Mouse (Mus musculus): ENCODE measurements at regions not wholly inside any gene's neighbourhood (a gene's known extent, or its start where the extent isn't known, plus 50 kb on each side); places are given as distances from the start of the nearest gene placed in this dataset.
"Not testable (repeated sequence)": the region's sequence is repeated elsewhere in the genome, so short reads cannot be mapped to it uniquely, and the experiment has no call there.

DNA sequence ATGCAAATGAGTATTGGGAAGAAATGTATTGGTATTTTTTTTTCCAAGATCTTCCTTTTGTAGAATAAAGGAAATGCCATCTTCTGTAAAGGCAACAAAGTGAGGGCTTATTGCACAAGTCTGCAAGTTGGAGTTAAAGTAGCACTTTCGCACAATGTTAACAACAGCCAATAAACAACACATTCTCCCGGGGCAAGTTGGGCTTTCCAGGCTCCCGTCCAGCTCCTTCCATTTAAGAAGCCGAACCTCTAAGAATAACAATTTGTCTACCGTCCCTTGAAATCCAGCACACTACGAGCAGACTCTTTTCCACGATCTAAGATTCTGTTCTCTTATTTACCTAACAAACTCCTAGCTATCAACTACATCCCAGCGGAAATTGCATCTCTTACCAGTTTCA, 199.9 kb upstream of the G2e3 start:
- Histone ChIP-seq H3K36me3 (ENCODE audit: control insufficient read depth, insufficient read depth, low read length) (no peaks in the 10 kb centered on the region), H3K27me3 (ENCODE audit: control insufficient read depth, insufficient read depth, low read length) (no peaks in the 10 kb centered on the region)
- WGBS (ENCODE audit: insufficient replicate concordance) = 78% methylated on average over 8 of the region's 8 CpGs

GRCm38 (mm10) chr12:51143840-51144239, 204.0 kb upstream of the G2e3 start:
- Histone ChIP-seq H3K27ac (ENCODE audit: low read depth, low read length) (no peak overlapping the region), H3K9me3 (replicated peaks; ENCODE audit: control insufficient read depth, low read length) (no peaks in the 10 kb centered on the region), H3K4me2 (no peak overlapping the region), H3K27me3 (ENCODE audit: control insufficient read depth, insufficient read depth, low read length) (no peaks in the 10 kb centered on the region), H3K4me1 (ENCODE audit: control insufficient read depth, insufficient read depth, low read length) (no peaks in the 10 kb centered on the region), H3K9ac (ENCODE audit: low read depth, low read length) (no peak overlapping the region), H3K36me3 (ENCODE audit: control insufficient read depth, insufficient read depth, low read length) (no peaks in the 10 kb centered on the region), H3K4me3 (ENCODE audit: low read depth, low read length) (no peak overlapping the region)
- no peak for ATAC-seq (replicated peaks; ENCODE audit: insufficient number of reproducible peaks, low FRiP score, low TSS enrichment)

More for the DNA sequence above, 199.9 kb upstream of the G2e3 start:
- H3K9ac ChIP-seq (ENCODE audit: low read depth, low read length) = no peak overlapping the region
- H3K9me3 ChIP-seq (replicated peaks; ENCODE audit: control insufficient read depth, low read length) = no peaks in the 10 kb centered on the region
- H3K27ac ChIP-seq (ENCODE audit: low read depth, low read length) = no peak overlapping the region
- ATAC-seq (replicated peaks; ENCODE audit: insufficient number of reproducible peaks, low FRiP score, low TSS enrichment) = no peak
- H3K4me2 ChIP-seq = no peak overlapping the region
- no peak overlapping the region for H3K4me3 ChIP-seq (ENCODE audit: low read depth, low read length)
- H3K4me1 ChIP-seq (ENCODE audit: control insufficient read depth, insufficient read depth, low read length) = no peaks in the 10 kb centered on the region

GRCm38 (mm10) chr12:51143196-51143595, 204.7 kb upstream of the G2e3 start:
- Histone ChIP-seq H3K36me3 (ENCODE audit: control insufficient read depth, insufficient read depth, low read length) (no peaks in the 10 kb centered on the region), H3K27me3 (ENCODE audit: control insufficient read depth, insufficient read depth, low read length) (no peaks in the 10 kb centered on the region), H3K9ac (ENCODE audit: low read depth, low read length) (no peak overlapping the region), H3K9me3 (replicated peaks; ENCODE audit: control insufficient read depth, low read length) (no peaks in the 10 kb centered on the region), H3K4me3 (ENCODE audit: low read depth, low read length) (no peak overlapping the region), H3K4me2 (no peak overlapping the region), H3K27ac (ENCODE audit: low read depth, low read length) (no peak overlapping the region), H3K4me1 (ENCODE audit: control insufficient read depth, insufficient read depth, low read length) (no peaks in the 10 kb centered on the region)
- 31% methylated on average over 3 of the region's 3 CpGs for WGBS (ENCODE audit: insufficient replicate concordance)
- ATAC-seq (replicated peaks; ENCODE audit: insufficient number of reproducible peaks, low FRiP score, low TSS enrichment) = no peak

DNA sequence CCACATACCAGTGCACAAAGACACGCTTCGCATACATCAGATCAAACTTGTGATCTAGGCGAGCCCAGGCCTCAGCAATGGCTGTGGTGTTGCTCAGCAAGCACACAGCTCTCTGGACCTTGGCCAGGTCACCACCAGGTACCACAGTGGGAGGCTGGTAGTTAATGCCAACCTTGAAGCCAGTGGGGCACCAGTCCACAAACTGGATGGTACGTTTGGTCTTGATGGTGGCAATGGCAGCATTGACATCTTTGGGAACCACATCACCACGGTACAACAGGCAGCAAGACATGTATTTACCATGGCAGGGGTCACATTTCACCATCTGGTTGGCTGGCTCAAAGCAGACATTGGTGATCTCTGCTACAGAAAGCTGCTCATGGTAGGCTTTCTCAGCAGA, 214.2 kb upstream of the G2e3 start:
- 81% methylated on average over 5 of the region's 5 CpGs for WGBS (ENCODE audit: insufficient replicate concordance)
- not testable (repeated sequence) for H3K9ac ChIP-seq (ENCODE audit: low read depth, low read length)

GRCm38 (mm10) chr12:51128274-51128673, 219.6 kb upstream of the G2e3 start:
- no peak overlapping the region for H3K9ac ChIP-seq (ENCODE audit: low read depth, low read length)
- H3K9me3 ChIP-seq (replicated peaks; ENCODE audit: control insufficient read depth, low read length) = no peaks in the 10 kb centered on the region
- no peaks in the 10 kb centered on the region for H3K27me3 ChIP-seq (ENCODE audit: control insufficient read depth, insufficient read depth, low read length)
- no peak overlapping the region for H3K4me2 ChIP-seq
- no peak for ATAC-seq (replicated peaks; ENCODE audit: insufficient number of reproducible peaks, low FRiP score, low TSS enrichment)
- H3K4me3 ChIP-seq (ENCODE audit: low read depth, low read length) = no peak overlapping the region
- no peaks in the 10 kb centered on the region for H3K36me3 ChIP-seq (ENCODE audit: control insufficient read depth, insufficient read depth, low read length)
- H3K4me1 ChIP-seq (ENCODE audit: control insufficient read depth, insufficient read depth, low read length) = no peaks in the 10 kb centered on the region
- H3K27ac ChIP-seq (ENCODE audit: low read depth, low read length) = no peak overlapping the region

More for the DNA sequence above, 214.2 kb upstream of the G2e3 start:
- not testable (repeated sequence) for H3K27ac ChIP-seq (ENCODE audit: low read depth, low read length); H3K4me2 ChIP-seq; H3K9me3 ChIP-seq (replicated peaks; ENCODE audit: control insufficient read depth, low read length); H3K4me1 ChIP-seq (ENCODE audit: control insufficient read depth, insufficient read depth, low read length); H3K36me3 ChIP-seq (ENCODE audit: control insufficient read depth, insufficient read depth, low read length); ATAC-seq (replicated peaks; ENCODE audit: insufficient number of reproducible peaks, low FRiP score, low TSS enrichment); H3K27me3 ChIP-seq (ENCODE audit: control insufficient read depth, insufficient read depth, low read length); H3K4me3 ChIP-seq (ENCODE audit: low read depth, low read length)

DNA sequence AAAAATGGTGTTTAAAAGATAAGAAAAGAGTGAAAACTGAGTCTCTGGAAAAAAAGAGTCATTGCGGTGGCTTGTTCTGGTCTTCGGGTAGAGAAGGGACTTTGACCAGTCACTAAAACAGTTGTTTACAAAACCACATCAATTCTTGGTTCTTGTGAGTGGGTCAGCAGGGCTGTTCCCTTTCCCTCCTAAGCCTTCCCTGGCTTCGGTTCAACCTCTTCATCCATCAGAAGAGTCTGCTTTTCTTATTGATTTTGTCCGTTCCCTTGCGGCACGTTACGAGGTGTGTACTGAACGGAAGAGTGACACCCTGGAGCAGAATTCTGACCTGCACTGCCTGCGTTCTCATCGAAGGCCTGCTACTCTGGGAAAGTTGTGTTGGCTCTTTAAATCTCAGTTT, 229.1 kb upstream of the G2e3 start:
- 90% methylated on average over 10 of the region's 10 CpGs for WGBS (ENCODE audit: insufficient replicate concordance)
- H3K9ac ChIP-seq (ENCODE audit: low read depth, low read length) = no peak overlapping the region

GRCm38 (mm10) chr12:51118021-51118694, 229.7 kb upstream of the G2e3 start:
- H3K36me3 ChIP-seq (ENCODE audit: control insufficient read depth, insufficient read depth, low read length) = no peaks in the 10 kb centered on the region
- WGBS (ENCODE audit: insufficient replicate concordance) = 83% methylated on average over 14 of the region's 14 CpGs
- no peak overlapping the region for H3K4me2 ChIP-seq
- no peaks in the 10 kb centered on the region for H3K9me3 ChIP-seq (replicated peaks; ENCODE audit: control insufficient read depth, low read length)
- H3K4me1 ChIP-seq (ENCODE audit: control insufficient read depth, insufficient read depth, low read length) = no peaks in the 10 kb centered on the region
- no peak overlapping the region for H3K9ac ChIP-seq (ENCODE audit: low read depth, low read length)
- no peak overlapping the region for H3K4me3 ChIP-seq (ENCODE audit: low read depth, low read length)
- no peaks in the 10 kb centered on the region for H3K27me3 ChIP-seq (ENCODE audit: control insufficient read depth, insufficient read depth, low read length)
- no peak overlapping the region for H3K27ac ChIP-seq (ENCODE audit: low read depth, low read length)
- ATAC-seq (replicated peaks; ENCODE audit: insufficient number of reproducible peaks, low FRiP score, low TSS enrichment) = no peak

More for the DNA sequence above, 229.1 kb upstream of the G2e3 start:
- Histone ChIP-seq H3K4me2 (no peak overlapping the region), H3K4me1 (ENCODE audit: control insufficient read depth, insufficient read depth, low read length) (no peaks in the 10 kb centered on the region), H3K27me3 (ENCODE audit: control insufficient read depth, insufficient read depth, low read length) (no peaks in the 10 kb centered on the region), H3K36me3 (ENCODE audit: control insufficient read depth, insufficient read depth, low read length) (no peaks in the 10 kb centered on the region), H3K9me3 (replicated peaks; ENCODE audit: control insufficient read depth, low read length) (no peaks in the 10 kb centered on the region), H3K27ac (ENCODE audit: low read depth, low read length) (no peak overlapping the region), H3K4me3 (ENCODE audit: low read depth, low read length) (no peak overlapping the region)
- no peak for ATAC-seq (replicated peaks; ENCODE audit: insufficient number of reproducible peaks, low FRiP score, low TSS enrichment)

DNA sequence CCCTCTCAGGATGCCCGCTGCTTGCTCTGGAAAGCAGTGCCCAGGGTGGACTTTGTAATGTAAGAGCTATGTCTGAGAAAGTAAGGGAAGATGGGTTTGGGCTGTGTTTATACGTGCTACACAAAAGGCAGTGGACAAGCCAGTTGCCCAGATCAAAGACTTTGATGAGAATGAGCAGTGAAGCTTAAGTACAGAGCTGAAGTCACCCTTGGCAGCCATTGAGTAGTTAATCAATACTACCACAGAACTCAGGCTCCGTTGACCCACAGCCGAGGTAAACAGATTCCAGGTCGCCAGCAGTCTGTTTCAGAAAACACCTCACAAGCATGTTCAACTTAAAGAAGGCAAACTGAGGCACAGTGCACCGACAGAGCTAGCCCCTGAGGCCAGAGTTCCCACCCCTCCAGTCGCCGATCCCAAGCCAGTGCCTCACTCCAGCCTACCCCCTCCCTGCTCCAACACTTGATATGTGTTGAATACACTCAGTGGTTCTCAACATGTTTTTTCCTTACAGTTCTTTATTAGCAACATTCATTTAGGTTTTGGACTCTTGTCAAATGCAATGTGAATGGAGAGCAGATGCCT, 230.3 kb upstream of the G2e3 start:
- no peak overlapping the region for H3K4me3 ChIP-seq (ENCODE audit: low read depth, low read length)
- WGBS (ENCODE audit: insufficient replicate concordance) = 69% methylated on average over 8 of the region's 8 CpGs
- no peak overlapping the region for H3K27ac ChIP-seq (ENCODE audit: low read depth, low read length)
- H3K9me3 ChIP-seq (replicated peaks; ENCODE audit: control insufficient read depth, low read length) = no peaks in the 10 kb centered on the region
- no peak overlapping the region for H3K4me2 ChIP-seq
- no peak for ATAC-seq (replicated peaks; ENCODE audit: insufficient number of reproducible peaks, low FRiP score, low TSS enrichment)
- no peaks in the 10 kb centered on the region for H3K4me1 ChIP-seq (ENCODE audit: control insufficient read depth, insufficient read depth, low read length)
- H3K36me3 ChIP-seq (ENCODE audit: control insufficient read depth, insufficient read depth, low read length) = no peaks in the 10 kb centered on the region
- H3K9ac ChIP-seq (ENCODE audit: low read depth, low read length) = no peak overlapping the region
- H3K27me3 ChIP-seq (ENCODE audit: control insufficient read depth, insufficient read depth, low read length) = no peaks in the 10 kb centered on the region

DNA sequence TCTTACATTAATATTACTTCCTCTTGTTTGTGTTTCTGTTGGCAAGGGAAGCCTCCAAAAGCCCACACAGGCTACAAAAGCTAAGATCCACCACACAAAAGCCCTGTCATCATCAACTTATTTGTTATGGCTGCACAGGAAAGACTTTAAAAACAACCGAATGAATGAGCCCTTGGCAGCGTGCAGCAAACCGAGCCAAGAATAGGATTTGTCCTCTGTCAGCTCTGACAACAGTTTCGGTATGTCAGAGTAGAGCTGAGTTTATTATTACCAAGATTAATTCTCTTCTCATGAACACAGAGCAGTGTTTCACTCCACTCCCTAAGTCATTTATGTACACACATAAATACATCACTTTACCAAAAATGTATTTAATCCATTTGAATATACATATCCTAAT, 236.1 kb upstream of the G2e3 start:
- Histone ChIP-seq H3K4me1 (ENCODE audit: control insufficient read depth, insufficient read depth, low read length) (no peaks in the 10 kb centered on the region), H3K9ac (ENCODE audit: low read depth, low read length) (no peak overlapping the region), H3K36me3 (ENCODE audit: control insufficient read depth, insufficient read depth, low read length) (no peaks in the 10 kb centered on the region), H3K27me3 (ENCODE audit: control insufficient read depth, insufficient read depth, low read length) (no peaks in the 10 kb centered on the region), H3K4me2 (no peak overlapping the region), H3K27ac (ENCODE audit: low read depth, low read length) (no peak overlapping the region), H3K4me3 (ENCODE audit: low read depth, low read length) (no peak overlapping the region), H3K9me3 (replicated peaks; ENCODE audit: control insufficient read depth, low read length) (no peaks in the 10 kb centered on the region)
- no peak for ATAC-seq (replicated peaks; ENCODE audit: insufficient number of reproducible peaks, low FRiP score, low TSS enrichment)
- WGBS (ENCODE audit: insufficient replicate concordance) = 32% methylated on average over 4 of the region's 4 CpGs

Measured in heart, embryonic 11.5 days (tissue).